Mouse (Mus musculus): ENCODE data around the gene Phf24. TPM values are rescaled to one million over a fixed set of nuclear protein-coding genes. Genes with fewer than 3 reads are reported as not detected.
"Not testable (repeated sequence)": the region's sequence is repeated elsewhere in the genome, so short reads cannot be mapped to it uniquely, and the experiment has no call there.

Gene Phf24
- polyA plus RNA-seq, 1 experiment from 2014 or later = 4.9 TPM

GRCm38 (mm10) chr4:42972952-42973351 is 56.5 kb downstream of the Phf24 start:
- no peak overlapping the region for H3K9ac ChIP-seq (ENCODE audit: low read depth, low read length)
- ATAC-seq (ENCODE audit: low read depth) = no peak
- H3K9me3 ChIP-seq (ENCODE audit: control insufficient read depth, low read length) = no peaks in the 10 kb centered on the region
- H3K36me3 ChIP-seq (ENCODE audit: control insufficient read depth, insufficient read depth, low read length) = peaks cover 11% of the 10 kb centered on the region
- H3K4me3 ChIP-seq (ENCODE audit: low read depth, low read length) = no peak overlapping the region
- H3K27me3 ChIP-seq (replicated peaks; ENCODE audit: control insufficient read depth, insufficient read depth, low read length) = no peaks in the 10 kb centered on the region
- no peak overlapping the region for H3K4me2 ChIP-seq (ENCODE audit: low read depth, low read length)
- DNase-seq (ENCODE audit: low spot score) = no peak
- 78% methylated on average over 4 of the region's 4 CpGs for WGBS
- H3K4me1 ChIP-seq (ENCODE audit: control insufficient read depth, insufficient read depth, low read length) = no peaks in the 10 kb centered on the region
- H3K27ac ChIP-seq (replicated peaks; ENCODE audit: low read depth, low read length) = no peak overlapping the region

- no peaks in the 10 kb centered on the region for H3K4me1 ChIP-seq (ENCODE audit: control insufficient read depth, insufficient read depth, low read length)
- no peak overlapping the region for H3K4me2 ChIP-seq (ENCODE audit: low read depth, low read length)
- no peaks in the 10 kb centered on the region for H3K9me3 ChIP-seq (ENCODE audit: control insufficient read depth, low read length)
- 79% methylated on average over 5 of the region's 5 CpGs for WGBS
- H3K27ac ChIP-seq (replicated peaks; ENCODE audit: low read depth, low read length) = no peak overlapping the region
- no peaks in the 10 kb centered on the region for H3K27me3 ChIP-seq (replicated peaks; ENCODE audit: control insufficient read depth, insufficient read depth, low read length)
- no peak overlapping the region for H3K9ac ChIP-seq (ENCODE audit: low read depth, low read length)
- ATAC-seq (ENCODE audit: low read depth) (no peak), DNase-seq (ENCODE audit: low spot score) (no peak)
- H3K36me3 ChIP-seq (ENCODE audit: control insufficient read depth, insufficient read depth, low read length) = peaks cover 20% of the 10 kb centered on the region
- H3K4me3 ChIP-seq (ENCODE audit: low read depth, low read length) = no peak overlapping the region
Measured at GRCm38 (mm10) chr4:42973868-42974267, 57.4 kb downstream of the Phf24 start.

GRCm38 (mm10) chr4:42978062-42978461 is 61.6 kb downstream of the Phf24 start:
- no peak for DNase-seq (ENCODE audit: low spot score)
- Histone ChIP-seq H3K4me2 (ENCODE audit: low read depth, low read length) (no peak overlapping the region), H3K27me3 (replicated peaks; ENCODE audit: control insufficient read depth, insufficient read depth, low read length) (no peaks in the 10 kb centered on the region), H3K27ac (replicated peaks; ENCODE audit: low read depth, low read length) (no peak overlapping the region), H3K36me3 (ENCODE audit: control insufficient read depth, insufficient read depth, low read length) (peaks cover 55% of the 10 kb centered on the region), H3K9ac (ENCODE audit: low read depth, low read length) (no peak overlapping the region), H3K4me3 (ENCODE audit: low read depth, low read length) (no peak overlapping the region), H3K4me1 (ENCODE audit: control insufficient read depth, insufficient read depth, low read length) (no peaks in the 10 kb centered on the region), H3K9me3 (ENCODE audit: control insufficient read depth, low read length) (no peaks in the 10 kb centered on the region)
- ATAC-seq (ENCODE audit: low read depth) = no peak
- WGBS = 91% methylated on average over 4 of the region's 4 CpGs

- not testable (repeated sequence) for H3K4me3 ChIP-seq (ENCODE audit: low read depth, low read length); H3K27me3 ChIP-seq (replicated peaks; ENCODE audit: control insufficient read depth, insufficient read depth, low read length); H3K9me3 ChIP-seq (ENCODE audit: control insufficient read depth, low read length); DNase-seq (ENCODE audit: low spot score); H3K4me2 ChIP-seq (ENCODE audit: low read depth, low read length); H3K27ac ChIP-seq (replicated peaks; ENCODE audit: low read depth, low read length); H3K4me1 ChIP-seq (ENCODE audit: control insufficient read depth, insufficient read depth, low read length); H3K9ac ChIP-seq (ENCODE audit: low read depth, low read length); ATAC-seq (ENCODE audit: low read depth)
- H3K36me3 ChIP-seq (ENCODE audit: control insufficient read depth, insufficient read depth, low read length) = peaks cover 78% of the 10 kb centered on the region
- WGBS = 88% methylated on average over 6 of the region's 8 CpGs
Measured at GRCm38 (mm10) chr4:42980467-42980866, 64.0 kb downstream of the Phf24 start.

DNA sequence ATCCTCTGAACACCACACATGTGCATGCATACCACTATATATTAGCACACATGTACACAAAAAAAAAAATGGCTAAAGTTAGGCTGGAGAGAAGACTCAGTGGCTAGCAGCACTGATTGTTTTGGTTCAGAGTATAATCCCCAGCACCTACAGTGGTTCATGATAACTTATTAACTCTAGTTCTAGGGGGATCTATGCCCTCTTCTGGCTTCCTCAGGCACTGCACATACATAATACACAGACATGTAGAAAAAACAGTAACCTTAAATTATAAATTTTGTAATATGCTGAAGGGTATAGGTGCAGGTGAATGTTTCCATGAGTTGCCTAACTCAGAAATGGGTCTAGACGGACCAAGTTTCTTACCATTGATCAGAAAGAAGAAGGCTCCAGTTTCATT is 71.8 kb downstream of the Phf24 start:
- no peak overlapping the region for H3K9ac ChIP-seq (ENCODE audit: low read depth, low read length)
- 94% methylated on average over 1 of the region's 1 CpGs for WGBS
- no peak for DNase-seq (ENCODE audit: low spot score)
- H3K9me3 ChIP-seq (ENCODE audit: control insufficient read depth, low read length) = no peaks in the 10 kb centered on the region
- no peak for ATAC-seq (ENCODE audit: low read depth)
- H3K4me1 ChIP-seq (ENCODE audit: control insufficient read depth, insufficient read depth, low read length) = no peaks in the 10 kb centered on the region
- H3K27me3 ChIP-seq (replicated peaks; ENCODE audit: control insufficient read depth, insufficient read depth, low read length) = no peaks in the 10 kb centered on the region
- H3K4me2 ChIP-seq (ENCODE audit: low read depth, low read length) = no peak overlapping the region
- H3K36me3 ChIP-seq (ENCODE audit: control insufficient read depth, insufficient read depth, low read length) = peaks cover 97% of the 10 kb centered on the region
- no peak overlapping the region for H3K4me3 ChIP-seq (ENCODE audit: low read depth, low read length)
- H3K27ac ChIP-seq (replicated peaks; ENCODE audit: low read depth, low read length) = no peak overlapping the region

Other genes starting within 250 kb of the Phf24 start
- gene 4930578G10Rik, start 181.1 kb upstream of the Phf24 start, polyA plus RNA-seq (2014; fragmentation: Nextera tagmentation; extraction: Ambion mirVana) = not detected in 2 replicates
- gene Ccl19, start 160.1 kb upstream of the Phf24 start, polyA plus RNA-seq (2014; fragmentation: Nextera tagmentation; extraction: Ambion mirVana) = not detected in 2 replicates
- gene Ccl21a, start 142.7 kb upstream of the Phf24 start, polyA plus RNA-seq (2014; fragmentation: Nextera tagmentation; extraction: Ambion mirVana) = 75.0 and 101 TPM in 2 replicates
- 0.05 TPM in 1 of 2 replicates, not detected in the other for gene Fam205a1, start 62.8 kb upstream of the Phf24 start, polyA plus RNA-seq (2014; fragmentation: Nextera tagmentation; extraction: Ambion mirVana)
- 0.15 TPM in 1 of 2 replicates, not detected in the other for gene Gm12394, start 59.9 kb upstream of the Phf24 start, polyA plus RNA-seq (2014; fragmentation: Nextera tagmentation; extraction: Ambion mirVana)
- 0.28 and 1.4 TPM in 2 replicates for gene Fam205c, start 42.4 kb upstream of the Phf24 start, polyA plus RNA-seq (2014; fragmentation: Nextera tagmentation; extraction: Ambion mirVana)
- 11.9 and 15.4 TPM in 2 replicates for gene Dnajb5, start 33.2 kb downstream of the Phf24 start, polyA plus RNA-seq (2014; fragmentation: Nextera tagmentation; extraction: Ambion mirVana)
- gene 1700022I11Rik, start 52.9 kb downstream of the Phf24 start, polyA plus RNA-seq (2014; fragmentation: Nextera tagmentation; extraction: Ambion mirVana) = 0.28 and 0.75 TPM in 2 replicates
- 471 and 523 TPM in 2 replicates for gene Vcp, start 83.8 kb downstream of the Phf24 start, polyA plus RNA-seq (2014; fragmentation: Nextera tagmentation; extraction: Ambion mirVana)
- 14.8 and 16.6 TPM in 2 replicates for gene Fancg, start 93.8 kb downstream of the Phf24 start, polyA plus RNA-seq (2014; fragmentation: Nextera tagmentation; extraction: Ambion mirVana)
- 16.6 and 18.8 TPM in 2 replicates for gene Pigo, start 109.2 kb downstream of the Phf24 start, polyA plus RNA-seq (2014; fragmentation: Nextera tagmentation; extraction: Ambion mirVana)
- 285 and 305 TPM in 2 replicates for gene Stoml2, start 115.0 kb downstream of the Phf24 start, polyA plus RNA-seq (2014; fragmentation: Nextera tagmentation; extraction: Ambion mirVana)
- 9.5 TPM in 2 replicates for gene Fam214b, start 129.6 kb downstream of the Phf24 start, polyA plus RNA-seq (2014; fragmentation: Nextera tagmentation; extraction: Ambion mirVana)
- gene Unc13b, start 142.3 kb downstream of the Phf24 start, polyA plus RNA-seq (2014; fragmentation: Nextera tagmentation; extraction: Ambion mirVana) = 5.5 TPM in 2 replicates

All from embryonic facial prominence, embryonic 14.5 days (tissue).